Mouse (Mus musculus) stomach, embryonic 15.5 days (tissue): Measurements from ENCODE around the gene Rbck1. TPM values are rescaled to one million over a fixed set of nuclear protein-coding genes. Genes with fewer than 3 reads are reported as not detected.
A peak's percentile ranks its signal among the peaks of the same experiment; 100 is the strongest.
"Not testable (repeated sequence)": the region's sequence is repeated elsewhere in the genome, so short reads cannot be mapped to it uniquely, and the experiment has no call there.

Experiments
- ATAC-seq: fragments of 200-750 bp; cut with Nextera tagmentation; 2 replicates; pipeline ENCODE4 v1.8.0; 2017; ENCODE audit warnings: low read depth, moderate number of reproducible peaks, moderate TSS enrichment; ENCODE audit not compliant: insufficient read depth, low FRiP score
- H3K27ac ChIP-seq: fragments of 300-500 bp; sonication (generic); 2 replicates; pipeline ENCODE4 v1.5.1; 2015; ENCODE audit warnings: mild to moderate bottlenecking, inconsistent platforms
- H3K27me3 ChIP-seq: fragments of 300-500 bp; sonication (generic); replicated peaks from 2 replicates; pipeline ENCODE4 v1.6.1; 2015; ENCODE audit warnings: inconsistent platforms
- H3K36me3 ChIP-seq: fragments of 300-500 bp; sonication (generic); 2 replicates; pipeline ENCODE4 v1.6.1; 2015; ENCODE audit warnings: inconsistent platforms
- H3K4me1 ChIP-seq: fragments of 300-500 bp; sonication (generic); 2 replicates; pipeline ENCODE4 v1.6.1; 2015; ENCODE audit warnings: inconsistent platforms
- H3K4me2 ChIP-seq: fragments of 300-500 bp; sonication (generic); 2 replicates; pipeline ENCODE4 v1.6.1; 2015; ENCODE audit warnings: mild to moderate bottlenecking, inconsistent platforms
- H3K4me3 ChIP-seq: fragments of 300-500 bp; sonication (generic); replicated peaks from 2 replicates; pipeline ENCODE4 v1.5.1; 2015; ENCODE audit warnings: inconsistent platforms
- H3K9ac ChIP-seq: fragments of 300-500 bp; sonication (generic); 2 replicates; pipeline ENCODE4 v1.6.1; 2015; ENCODE audit warnings: inconsistent platforms
- H3K9me3 ChIP-seq: fragments of 300-500 bp; sonication (generic); 2 replicates; pipeline ENCODE4 v1.6.1; 2016; ENCODE audit warnings: inconsistent platforms
- WGBS: fragments of 180-500 bp; shearing (Covaris S2); methylation state at CpG from one replicate; pipeline ENCODE4 v1.1.7; 2015; 5-methylcytosine and 5-hydroxymethylcytosine counted together
- polyA plus RNA-seq: library from polyadenylated mRNA; unstranded; fragments of >200 nt; fragmentation: Nextera tagmentation; extraction: Ambion mirVana; gene quantifications from 2 replicates; pipeline ENCODE4 v1.2.1, GENCODE M21; 2015

Rbck1 gene
- polyA plus RNA-seq, 1 experiment from 2014 or later, result 86.5 TPM

DNA sequence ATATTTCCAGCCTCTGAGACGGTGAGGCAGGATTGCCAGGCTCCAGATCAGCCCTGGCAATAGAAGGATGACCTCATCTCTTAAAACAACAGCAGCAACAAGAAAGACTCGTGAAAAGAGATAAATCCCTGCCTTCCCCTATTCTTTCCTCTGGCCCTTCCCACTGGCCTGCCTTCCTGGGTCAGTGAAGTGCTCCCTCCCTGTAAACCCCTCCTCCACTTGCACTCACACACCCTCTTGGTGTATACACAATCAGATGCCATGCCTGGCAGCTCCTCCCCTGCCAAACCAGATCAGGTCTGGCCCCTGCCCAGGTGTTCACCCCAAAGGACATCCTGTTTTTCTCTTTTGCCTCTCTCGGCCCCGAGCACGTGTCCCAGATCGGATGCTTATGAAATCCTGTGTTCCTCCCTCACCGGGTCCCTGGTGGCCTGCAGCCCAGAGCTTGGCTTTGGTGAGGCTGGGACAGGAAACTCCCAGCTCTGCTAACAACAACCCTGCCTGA is 27.9 kb upstream of the Rbck1 start:
- Histone ChIP-seq H3K4me2 (no peak overlapping the region), H3K4me1 (peaks cover 8% of the 10 kb centered on the region; the same call in 1 of the 2 replicates), H3K27me3 (no peaks in the 10 kb centered on the region), H3K36me3 (no peaks in the 10 kb centered on the region), H3K27ac (0 out of 2 replicates have a peak overlapping the region, but pooled peaks have one; percentile 42), H3K9me3 (no peaks in the 10 kb centered on the region), H3K4me3 (no peak overlapping the region), H3K9ac (no peak overlapping the region)
- ATAC-seq, result peak; percentile 34; the same call in 1 of the 2 replicates
- WGBS, result 27% methylated on average over 7 of the region's 7 CpGs

DNA sequence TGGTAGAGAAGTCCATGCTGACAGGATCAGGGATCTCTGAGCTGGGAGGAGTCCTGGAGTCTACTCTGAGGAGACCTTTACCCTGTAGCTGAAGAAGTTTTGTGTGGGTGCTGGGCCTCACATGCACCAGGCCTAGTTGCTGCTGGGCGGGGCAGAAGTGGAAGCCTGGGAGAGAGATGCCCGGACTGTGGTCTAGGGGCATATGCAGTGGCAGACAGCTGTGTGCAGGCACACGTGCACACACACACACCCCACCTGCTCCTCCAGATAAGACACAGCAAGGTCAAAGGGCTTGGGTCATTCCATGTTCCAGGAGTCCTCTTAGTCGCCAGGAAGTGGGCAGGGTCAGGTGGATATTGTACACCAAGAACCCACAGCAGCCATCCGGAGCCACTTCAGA is 27.2 kb upstream of the Rbck1 start:
- Histone ChIP-seq H3K4me2 (no peak overlapping the region), H3K27me3 (no peaks in the 10 kb centered on the region), H3K4me1 (peaks cover 8% of the 10 kb centered on the region; the same call in 1 of the 2 replicates), H3K4me3 (no peak overlapping the region), H3K9ac (no peak overlapping the region), H3K27ac (no peak overlapping the region; the same call in 1 of the 2 replicates), H3K36me3 (no peaks in the 10 kb centered on the region), H3K9me3 (no peaks in the 10 kb centered on the region)
- WGBS, result 48% methylated on average over 5 of the region's 5 CpGs
- 0 out of 2 replicates have a peak, but pooled peaks have one; percentile 17 for ATAC-seq

DNA sequence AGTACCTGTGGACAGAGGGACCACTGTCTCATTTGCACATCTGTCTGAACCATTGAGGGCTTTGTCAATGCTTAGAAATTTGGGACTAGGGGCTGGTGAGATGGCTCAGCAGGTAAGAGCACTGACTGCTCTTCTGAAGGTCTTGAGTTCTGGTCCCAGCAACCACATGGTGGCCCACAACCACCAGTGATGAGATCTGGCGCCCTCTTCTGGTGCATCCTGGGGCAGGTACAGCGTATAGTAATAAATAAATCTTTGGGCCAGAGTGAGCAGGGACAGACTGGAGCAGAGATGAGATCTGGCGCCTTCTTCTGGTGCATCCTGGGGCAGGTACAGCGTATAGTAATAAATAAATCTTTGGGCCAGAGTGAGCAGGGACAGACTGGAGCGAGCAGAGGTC is 26.5 kb upstream of the Rbck1 start:
- not testable (repeated sequence) for H3K9me3 ChIP-seq, H3K27me3 ChIP-seq, H3K36me3 ChIP-seq, H3K4me2 ChIP-seq, H3K9ac ChIP-seq, H3K27ac ChIP-seq, ATAC-seq, H3K4me3 ChIP-seq, H3K4me1 ChIP-seq
- WGBS, result 73% methylated on average over 5 of the region's 5 CpGs

- no peaks in the 10 kb centered on the region for H3K9me3 ChIP-seq
- H3K27me3 ChIP-seq, result no peaks in the 10 kb centered on the region
- no peaks in the 10 kb centered on the region for H3K36me3 ChIP-seq
- no peak overlapping the region for H3K4me2 ChIP-seq
- H3K27ac ChIP-seq, result no peak overlapping the region
- no peak for ATAC-seq
- 92% methylated on average over 3 of the region's 3 CpGs for WGBS
- no peak overlapping the region for H3K4me3 ChIP-seq
- H3K4me1 ChIP-seq, result 0 out of 2 replicates have a peak, but pooled peaks cover 3% of the 10 kb centered on the region
- no peak overlapping the region for H3K9ac ChIP-seq
Measured at GRCm38 (mm10) chr2:152357254-152357653, 24.8 kb upstream of the Rbck1 start.

DNA sequence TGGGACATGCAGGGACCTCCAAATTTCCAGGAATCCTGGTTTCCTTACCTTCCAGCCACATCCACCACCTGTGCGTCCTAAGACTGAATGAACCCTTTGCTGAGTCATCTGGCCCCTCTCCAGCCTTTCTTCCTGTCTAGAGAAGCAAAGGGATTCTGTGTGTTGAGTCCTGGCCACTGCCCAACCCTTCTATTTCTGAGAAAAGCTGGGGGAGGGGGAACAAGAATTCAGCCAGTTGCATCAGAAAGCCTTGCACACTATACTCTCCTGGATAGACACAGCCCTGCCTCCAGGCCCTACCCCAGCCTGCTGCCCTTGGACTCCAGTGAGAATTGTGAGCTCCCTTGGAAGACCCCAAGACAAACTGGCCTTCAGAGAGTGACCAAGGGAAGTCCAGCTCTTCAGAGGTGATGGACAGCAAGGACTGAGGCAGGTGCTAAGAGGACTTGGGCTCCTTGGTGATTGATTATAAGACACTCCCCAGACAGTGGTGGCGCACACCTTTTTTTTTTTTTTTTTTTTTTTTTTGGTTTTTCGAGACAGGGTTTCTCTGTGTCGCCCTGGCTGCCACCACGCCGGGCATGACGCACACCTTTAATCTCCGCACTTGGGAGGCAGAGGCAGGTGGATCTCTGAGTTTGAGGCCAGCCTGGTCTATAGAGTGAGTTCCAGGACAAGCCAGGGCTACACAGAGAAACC is 17.5 kb upstream of the Rbck1 start:
- Histone ChIP-seq H3K4me3 (no peak overlapping the region), H3K4me1 (0 out of 2 replicates have a peak, but pooled peaks cover 8% of the 10 kb centered on the region), H3K36me3 (no peaks in the 10 kb centered on the region), H3K4me2 (no peak overlapping the region), H3K27me3 (no peaks in the 10 kb centered on the region), H3K9ac (no peak overlapping the region), H3K27ac (no peak overlapping the region), H3K9me3 (no peaks in the 10 kb centered on the region)
- 83% methylated on average over 8 of the region's 8 CpGs for WGBS
- ATAC-seq, result peak; percentile 56; the same call in 1 of the 2 replicates

DNA sequence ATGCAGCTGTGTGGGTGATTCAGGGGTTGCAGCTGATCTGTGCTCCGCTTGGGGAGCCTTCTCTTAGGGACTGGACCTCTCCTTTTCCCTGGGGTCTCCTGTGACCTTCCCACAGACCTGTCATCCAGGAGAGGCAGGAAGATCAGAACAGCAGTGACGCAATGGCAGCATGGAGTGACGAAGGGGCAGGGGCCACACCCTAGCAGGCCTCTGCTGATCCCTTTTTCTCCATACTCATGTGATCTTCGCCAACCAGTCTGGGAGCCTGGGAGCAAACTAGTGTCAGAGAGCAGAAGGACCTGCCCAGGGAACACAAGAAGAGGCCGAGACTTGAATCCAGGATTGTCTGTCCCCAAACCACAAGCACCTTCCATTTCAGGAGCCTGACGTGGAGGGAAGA is 16.8 kb upstream of the Rbck1 start:
- Histone ChIP-seq H3K36me3 (no peaks in the 10 kb centered on the region), H3K9ac (no peak overlapping the region), H3K9me3 (no peaks in the 10 kb centered on the region), H3K4me3 (no peak overlapping the region), H3K27me3 (no peaks in the 10 kb centered on the region), H3K4me1 (peaks cover 12% of the 10 kb centered on the region; the same call in 1 of the 2 replicates), H3K4me2 (no peak overlapping the region), H3K27ac (no peak overlapping the region)
- no peak for ATAC-seq
- WGBS, result 81% methylated on average over 6 of the region's 6 CpGs

DNA sequence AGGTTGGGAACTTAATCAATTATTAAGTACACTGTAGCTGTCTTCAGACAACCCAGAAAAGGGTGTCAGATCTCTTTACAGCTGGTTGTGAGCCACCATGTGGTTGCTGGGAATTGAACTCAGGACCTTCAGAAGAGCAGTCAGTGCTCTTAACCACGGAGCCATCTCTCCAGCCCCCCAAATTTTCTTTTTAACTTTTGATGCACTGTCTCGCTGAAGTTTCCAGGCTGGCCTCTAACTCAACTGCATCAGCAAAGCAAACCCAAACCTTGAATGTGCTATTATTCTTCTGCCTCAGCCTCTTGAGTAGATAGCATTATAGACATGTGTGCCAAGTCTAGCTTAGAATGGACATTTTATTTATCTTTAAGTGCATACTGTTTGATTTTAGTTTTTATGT is 15.3 kb upstream of the Rbck1 start:
- H3K36me3 ChIP-seq, result no peaks in the 10 kb centered on the region
- H3K27me3 ChIP-seq, result no peaks in the 10 kb centered on the region
- H3K9ac ChIP-seq, result no peak overlapping the region
- no peak overlapping the region for H3K4me2 ChIP-seq
- H3K27ac ChIP-seq, result no peak overlapping the region
- H3K9me3 ChIP-seq, result no peaks in the 10 kb centered on the region
- no peak for ATAC-seq
- WGBS, result 56% methylated on average over 2 of the region's 2 CpGs
- no peak overlapping the region for H3K4me3 ChIP-seq
- H3K4me1 ChIP-seq, result peaks cover 18% of the 10 kb centered on the region

- 50% methylated on average over 9 of the region's 9 CpGs for WGBS
- Histone ChIP-seq H3K4me3 (no peak overlapping the region), H3K27ac (no peak overlapping the region), H3K9ac (no peak overlapping the region), H3K9me3 (no peaks in the 10 kb centered on the region), H3K4me1 (peaks cover 18% of the 10 kb centered on the region), H3K27me3 (no peaks in the 10 kb centered on the region), H3K4me2 (no peak overlapping the region), H3K36me3 (no peaks in the 10 kb centered on the region)
- ATAC-seq, result no peak
Measured at GRCm38 (mm10) chr2:152346776-152347465, 14.5 kb upstream of the Rbck1 start.

- Histone ChIP-seq H3K4me2 (no peak overlapping the region), H3K36me3 (no peaks in the 10 kb centered on the region), H3K9ac (no peak overlapping the region), H3K27ac (no peak overlapping the region), H3K4me3 (no peak overlapping the region), H3K4me1 (peaks cover 18% of the 10 kb centered on the region), H3K27me3 (no peaks in the 10 kb centered on the region), H3K9me3 (no peaks in the 10 kb centered on the region)
- ATAC-seq, result no peak
- 57% methylated on average over 6 of the region's 6 CpGs for WGBS
Measured at GRCm38 (mm10) chr2:152345393-152345792, 12.9 kb upstream of the Rbck1 start.

GRCm38 (mm10) chr2:152344909-152345308 is 12.5 kb upstream of the Rbck1 start:
- Histone ChIP-seq H3K4me2 (no peak overlapping the region), H3K27ac (no peak overlapping the region), H3K4me3 (no peak overlapping the region), H3K9ac (no peak overlapping the region), H3K4me1 (peaks cover 16% of the 10 kb centered on the region), H3K36me3 (no peaks in the 10 kb centered on the region), H3K9me3 (no peaks in the 10 kb centered on the region), H3K27me3 (no peaks in the 10 kb centered on the region)
- ATAC-seq, result no peak
- WGBS, result 72% methylated on average over 5 of the region's 5 CpGs

- 12% methylated on average over 10 of the region's 10 CpGs for WGBS
Measured at GRCm38 (mm10) chr2:152344361-152344760, 11.9 kb upstream of the Rbck1 start.

More at GRCm38 (mm10) chr2:152344361-152344760, 11.9 kb upstream of the Rbck1 start:
- Histone ChIP-seq H3K36me3 (no peaks in the 10 kb centered on the region), H3K27ac (no peak overlapping the region), H3K9me3 (no peaks in the 10 kb centered on the region), H3K4me3 (peak overlapping the region; percentile 52), H3K4me1 (peaks cover 11% of the 10 kb centered on the region), H3K4me2 (peak overlapping the region; percentile 90), H3K27me3 (no peaks in the 10 kb centered on the region), H3K9ac (no peak overlapping the region; the same call in 1 of the 2 replicates)
- ATAC-seq, result no peak
